Mouse (Mus musculus) 416B (cell line): ENCODE measurements around the gene Wipi2.
A peak's percentile ranks its signal among the peaks of the same experiment; 100 is the strongest.

Experiments used
- DNase-seq: peaks from one replicate; pipeline ENCODE4 v3.0.0; 2011; ENCODE audit warnings: low read depth

The Wipi2 gene

GRCm38 (mm10) chr5:142692971-142693737, 65.7 kb downstream of the Wipi2 start:
- no peak for DNase-seq

GRCm38 (mm10) chr5:142693738-142694430, 66.4 kb downstream of the Wipi2 start:
- DNase-seq = no peak

GRCm38 (mm10) chr5:142694627-142695340, 67.3 kb downstream of the Wipi2 start:
- DNase-seq = peak; percentile 38

- no peak for DNase-seq
Measured at GRCm38 (mm10) chr5:142696258-142696657, 68.8 kb downstream of the Wipi2 start.

- DNase-seq = no peak
Measured at GRCm38 (mm10) chr5:142696865-142697264, 69.4 kb downstream of the Wipi2 start.

- no peak for DNase-seq
Measured at GRCm38 (mm10) chr5:142697742-142698141, 70.2 kb downstream of the Wipi2 start.

GRCm38 (mm10) chr5:142700842-142701589, 73.5 kb downstream of the Wipi2 start:
- no peak for DNase-seq

- no peak for DNase-seq
Measured at GRCm38 (mm10) chr5:142701651-142702510, 74.4 kb downstream of the Wipi2 start.

- no peak for DNase-seq
Measured at GRCm38 (mm10) chr5:142702511-142703138, 75.1 kb downstream of the Wipi2 start.

- DNase-seq = no peak
Measured at GRCm38 (mm10) chr5:142703569-142703968, 76.1 kb downstream of the Wipi2 start.

GRCm38 (mm10) chr5:142707709-142708108, 80.2 kb downstream of the Wipi2 start:
- DNase-seq = no peak

GRCm38 (mm10) chr5:142709436-142709835, 81.9 kb downstream of the Wipi2 start:
- DNase-seq = no peak

GRCm38 (mm10) chr5:142712373-142712772, 84.9 kb downstream of the Wipi2 start:
- DNase-seq = peak; percentile 40

GRCm38 (mm10) chr5:142713966-142714365, 86.5 kb downstream of the Wipi2 start:
- DNase-seq = no peak

GRCm38 (mm10) chr5:142715059-142715458, 87.6 kb downstream of the Wipi2 start:
- no peak for DNase-seq

GRCm38 (mm10) chr5:142716056-142716455, 88.6 kb downstream of the Wipi2 start:
- DNase-seq = no peak

- DNase-seq = peak; percentile 67
Measured at GRCm38 (mm10) chr5:142718037-142718436, 90.5 kb downstream of the Wipi2 start.

GRCm38 (mm10) chr5:142718486-142718885, 91.0 kb downstream of the Wipi2 start:
- DNase-seq = no peak

- DNase-seq = no peak
Measured at GRCm38 (mm10) chr5:142719897-142720296, 92.4 kb downstream of the Wipi2 start.
